Mouse (Mus musculus): Measurements from ENCODE around the gene Kcnc3. TPM values are rescaled to one million over a fixed set of nuclear protein-coding genes. Genes with fewer than 3 reads are reported as not detected.

The Kcnc3 gene
- polyA plus RNA-seq, 1 experiment, result 0.51 TPM

DNA sequence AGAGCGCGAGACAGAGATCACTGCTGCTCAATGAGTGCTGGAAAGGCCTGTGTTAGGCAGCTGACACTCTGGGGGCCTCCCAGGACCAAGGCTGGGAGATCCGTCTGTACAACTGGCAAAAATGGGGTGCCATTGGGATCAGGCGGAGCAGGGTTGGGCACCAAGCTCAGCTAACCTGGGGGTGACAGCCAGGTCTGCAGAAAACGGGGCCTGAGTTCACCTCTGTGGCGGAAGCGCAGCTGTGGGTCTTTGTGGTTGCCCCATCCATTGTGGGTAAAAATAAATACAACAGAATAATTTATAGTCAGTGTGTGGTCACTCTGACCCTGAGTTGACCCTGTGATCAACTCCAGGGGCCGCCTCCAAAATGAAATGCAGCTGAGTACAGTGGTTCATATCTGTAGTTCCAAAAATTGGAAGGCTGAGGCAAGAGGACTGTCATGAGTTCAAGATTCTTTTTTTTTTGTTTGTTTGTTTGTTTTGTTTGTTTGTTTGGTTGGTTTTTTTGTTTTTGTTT is 58.7 kb downstream of the Kcnc3 start:
- Histone ChIP-seq H3K4me1 (ENCODE audit: control insufficient read depth, insufficient read depth, low read length) (no peaks in the 10 kb centered on the region), H3K27ac (ENCODE audit: insufficient read depth, low read length) (no peak overlapping the region), H3K4me3 (ENCODE audit: insufficient read depth, low read length) (no peak overlapping the region)
- TF ChIP-seq POLR2A (IDR thresholded peaks at IDR 0.05; ENCODE audit: low read depth, low read length) (no peak), CTCF (IDR thresholded peaks at IDR 0.05; ENCODE audit: borderline replicate concordance, insufficient read depth, low read length) (no peak)

DNA sequence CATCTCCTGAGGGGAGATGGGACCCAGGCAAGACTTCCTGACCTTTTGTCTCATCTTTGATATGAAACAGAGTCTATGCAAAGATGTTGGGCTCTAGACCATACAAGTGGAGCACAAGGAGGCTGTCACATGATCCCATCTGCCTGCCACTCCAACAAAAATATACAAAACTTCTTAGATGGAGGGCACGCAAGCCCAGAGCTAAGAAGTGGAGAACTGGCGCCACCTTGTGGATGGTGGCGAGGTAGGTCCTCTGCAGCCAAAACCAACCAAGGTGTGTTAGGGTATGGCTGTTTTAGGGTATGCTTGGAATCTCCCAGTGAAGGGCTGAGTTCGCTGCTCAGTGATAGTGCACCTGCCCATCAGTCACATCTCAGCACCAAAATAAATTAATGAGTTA is 59.5 kb downstream of the Kcnc3 start:
- Histone ChIP-seq H3K27ac (ENCODE audit: insufficient read depth, low read length) (no peak overlapping the region), H3K4me1 (ENCODE audit: control insufficient read depth, insufficient read depth, low read length) (no peaks in the 10 kb centered on the region), H3K4me3 (ENCODE audit: insufficient read depth, low read length) (no peak overlapping the region)
- TF ChIP-seq POLR2A (IDR thresholded peaks at IDR 0.05; ENCODE audit: low read depth, low read length), result no peak
- TF ChIP-seq CTCF (IDR thresholded peaks at IDR 0.05; ENCODE audit: borderline replicate concordance, insufficient read depth, low read length), result peak; percentile 83; the same call in 1 of the 2 replicates

DNA sequence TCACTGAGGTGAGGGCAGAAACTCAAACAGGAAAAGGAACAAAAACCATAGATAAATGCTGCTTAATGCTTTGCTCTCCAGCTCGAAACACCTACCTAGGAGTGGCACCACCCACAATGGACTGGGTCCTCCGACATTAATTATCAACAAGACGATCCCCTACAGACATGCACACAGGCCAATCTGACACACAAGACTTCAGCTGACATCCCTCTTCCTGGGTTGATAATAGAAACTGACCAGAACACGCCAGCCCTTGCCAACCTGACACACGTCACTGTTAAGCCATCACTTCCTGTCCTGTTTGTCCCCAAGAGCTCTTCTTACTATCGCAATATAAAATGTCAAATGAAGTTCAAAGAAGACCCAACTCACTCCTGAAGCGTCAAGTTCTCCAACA is 61.0 kb downstream of the Kcnc3 start:
- Histone ChIP-seq H3K4me1 (ENCODE audit: control insufficient read depth, insufficient read depth, low read length) (no peaks in the 10 kb centered on the region), H3K4me3 (ENCODE audit: insufficient read depth, low read length) (no peak overlapping the region), H3K27ac (ENCODE audit: insufficient read depth, low read length) (no peak overlapping the region)
- TF ChIP-seq POLR2A (IDR thresholded peaks at IDR 0.05; ENCODE audit: low read depth, low read length) (no peak), CTCF (IDR thresholded peaks at IDR 0.05; ENCODE audit: borderline replicate concordance, insufficient read depth, low read length) (no peak)

DNA sequence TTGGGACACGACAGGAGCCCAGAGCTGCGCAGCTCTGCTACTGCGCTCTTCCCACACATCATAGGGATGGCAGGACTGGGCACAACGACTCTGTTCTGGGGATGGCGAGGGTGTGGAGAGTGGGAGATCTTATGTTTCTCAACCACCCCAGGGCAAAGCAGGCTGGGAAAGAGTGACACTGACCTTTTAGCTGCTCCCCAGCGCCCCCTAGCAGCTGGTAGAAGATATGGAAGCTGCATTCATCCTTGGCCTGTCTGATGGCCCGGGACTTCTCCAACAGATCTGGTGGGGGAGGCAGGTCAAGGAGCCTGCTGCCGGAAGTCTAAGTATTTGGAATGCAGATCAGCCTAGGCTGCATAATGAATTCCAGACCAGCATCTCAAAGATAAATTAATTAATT is 63.3 kb downstream of the Kcnc3 start:
- TF ChIP-seq CTCF (IDR thresholded peaks at IDR 0.05; ENCODE audit: borderline replicate concordance, insufficient read depth, low read length) (no peak), POLR2A (IDR thresholded peaks at IDR 0.05; ENCODE audit: low read depth, low read length) (no peak)
- Histone ChIP-seq H3K4me1 (ENCODE audit: control insufficient read depth, insufficient read depth, low read length) (no peaks in the 10 kb centered on the region), H3K4me3 (ENCODE audit: insufficient read depth, low read length) (no peak overlapping the region), H3K27ac (ENCODE audit: insufficient read depth, low read length) (no peak overlapping the region)

Other genes with a start within 250 kb of the Kcnc3 start
- gene Syt3, start 206.6 kb upstream of the Kcnc3 start, polyA plus RNA-seq (2011; ENCODE audit: insufficient read length, low read depth, missing spikeins), result 0.18 and 0.25 TPM in 2 replicates
- not detected in 2 replicates for gene 1700008O03Rik, start 204.8 kb upstream of the Kcnc3 start, polyA plus RNA-seq (2011; ENCODE audit: insufficient read length, low read depth, missing spikeins)
- 0.32 TPM in 1 of 2 replicates, not detected in the other for gene Lrrc4b, start 161.6 kb upstream of the Kcnc3 start, polyA plus RNA-seq (2011; ENCODE audit: insufficient read length, low read depth, missing spikeins)
- gene Aspdh, start 125.3 kb upstream of the Kcnc3 start, polyA plus RNA-seq (2011; ENCODE audit: insufficient read length, low read depth, missing spikeins), result not detected in 2 replicates
- 53.0 and 53.9 TPM in 2 replicates for gene Josd2, start 122.7 kb upstream of the Kcnc3 start, polyA plus RNA-seq (2011; ENCODE audit: insufficient read length, low read depth, missing spikeins)
- 100 and 111 TPM in 2 replicates for gene Emc10, start 94.1 kb upstream of the Kcnc3 start, polyA plus RNA-seq (2011; ENCODE audit: insufficient read length, low read depth, missing spikeins)
- 2.7 and 4.4 TPM in 2 replicates for gene Fam71e1, start 94.1 kb upstream of the Kcnc3 start, polyA plus RNA-seq (2011; ENCODE audit: insufficient read length, low read depth, missing spikeins)
- gene Mybpc2, start 66.0 kb upstream of the Kcnc3 start, polyA plus RNA-seq (2011; ENCODE audit: insufficient read length, low read depth, missing spikeins), result not detected in 2 replicates
- gene Spib, start 58.6 kb upstream of the Kcnc3 start, polyA plus RNA-seq (2011; ENCODE audit: insufficient read length, low read depth, missing spikeins), result not detected in 2 replicates
- gene Pold1, start 41.8 kb upstream of the Kcnc3 start, polyA plus RNA-seq (2011; ENCODE audit: insufficient read length, low read depth, missing spikeins), result 21.1 and 23.7 TPM in 2 replicates
- gene Nr1h2, start 36.7 kb upstream of the Kcnc3 start, polyA plus RNA-seq (2011; ENCODE audit: insufficient read length, low read depth, missing spikeins), result 55.1 and 58.4 TPM in 2 replicates
- gene Napsa, start 18.3 kb upstream of the Kcnc3 start, polyA plus RNA-seq (2011; ENCODE audit: insufficient read length, low read depth, missing spikeins), result not detected in 2 replicates
- not detected in 2 replicates for gene Myh14, start 80.2 kb downstream of the Kcnc3 start, polyA plus RNA-seq (2011; ENCODE audit: insufficient read length, low read depth, missing spikeins)
- gene Izumo2, start 118.1 kb downstream of the Kcnc3 start, polyA plus RNA-seq (2011; ENCODE audit: insufficient read length, low read depth, missing spikeins), result not detected in 2 replicates
- 26.3 and 27.4 TPM in 2 replicates for gene Vrk3, start 157.7 kb downstream of the Kcnc3 start, polyA plus RNA-seq (2011; ENCODE audit: insufficient read length, low read depth, missing spikeins)
- 0.12 and 0.53 TPM in 2 replicates for gene Zfp473, start 160.4 kb downstream of the Kcnc3 start, polyA plus RNA-seq (2011; ENCODE audit: insufficient read length, low read depth, missing spikeins)
- 41.1 and 41.2 TPM in 2 replicates for gene Nup62, start 225.4 kb downstream of the Kcnc3 start, polyA plus RNA-seq (2011; ENCODE audit: insufficient read length, low read depth, missing spikeins)
- gene Il4i1, start 225.7 kb downstream of the Kcnc3 start, polyA plus RNA-seq (2011; ENCODE audit: insufficient read length, low read depth, missing spikeins), result 2.1 and 2.3 TPM in 2 replicates
- 342 and 471 TPM in 2 replicates for gene Atf5, start 226.0 kb downstream of the Kcnc3 start, polyA plus RNA-seq (2011; ENCODE audit: insufficient read length, low read depth, missing spikeins)